Mouse (Mus musculus): ENCODE data around the gene Plcl1. TPM values are rescaled to one million over a fixed set of nuclear protein-coding genes. Genes with fewer than 3 reads are reported as not detected.

Plcl1 gene
- polyA plus RNA-seq, 2 experiments = 0.05 to 0.12 TPM

DNA sequence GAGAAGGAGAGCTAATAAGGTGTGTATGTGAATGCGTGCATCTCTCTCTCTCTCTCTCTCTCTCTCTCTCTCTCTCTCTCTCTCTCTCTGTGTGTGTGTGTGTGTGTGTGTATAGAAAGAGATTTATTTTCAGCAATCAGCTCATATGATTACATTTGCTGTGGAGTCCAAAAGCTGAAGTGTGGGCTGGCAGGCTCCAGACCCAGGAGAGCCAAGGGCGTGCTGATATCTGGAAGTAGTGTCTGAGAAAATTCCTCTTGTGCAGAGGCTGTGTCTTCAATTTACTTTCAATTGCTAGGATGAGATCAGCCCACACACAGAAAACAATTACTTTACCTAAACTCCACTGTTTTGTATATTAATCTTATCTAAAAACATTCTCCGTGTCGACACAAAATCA, 179.7 kb downstream of the Plcl1 start:
- no peak overlapping the region for H3K4me2 ChIP-seq (ENCODE audit: low read depth)
- H3K36me3 ChIP-seq (replicated peaks; ENCODE audit: control insufficient read depth, insufficient read depth, low read depth) = no peaks in the 10 kb centered on the region
- DNase-seq (ENCODE audit: low read depth in 3 of 3, low spot score in 3 of 3) (no peak), ATAC-seq (ENCODE audit: insufficient read depth) (no peak)
- no peak overlapping the region for H3K4me3 ChIP-seq (ENCODE audit: insufficient read depth in 1 of 2, low read depth in 2 of 2, low read length in 2 of 2)
- H3K9ac ChIP-seq (replicated peaks) = no peak overlapping the region
- no peaks in the 10 kb centered on the region for H3K4me1 ChIP-seq (replicated peaks; ENCODE audit: control insufficient read depth in 2 of 2, insufficient read depth in 2 of 2, low read length in 1 of 2)
- H3K9me3 ChIP-seq (ENCODE audit: control insufficient read depth, low read length) = no peaks in the 10 kb centered on the region
- 64% methylated on average over 4 of the region's 4 CpGs for WGBS (ENCODE audit: insufficient replicate concordance)
- no peak for TF ChIP-seq CTCF (IDR thresholded peaks at IDR 0.05; ENCODE audit: low read depth)
- TF ChIP-seq EP300 (IDR thresholded peaks at IDR 0.05; ENCODE audit: low read depth) = no peak
- no peaks in the 10 kb centered on the region for H3K27me3 ChIP-seq (ENCODE audit: control insufficient read depth, insufficient read depth, low read length)
- no peak overlapping the region for H3K27ac ChIP-seq

DNA sequence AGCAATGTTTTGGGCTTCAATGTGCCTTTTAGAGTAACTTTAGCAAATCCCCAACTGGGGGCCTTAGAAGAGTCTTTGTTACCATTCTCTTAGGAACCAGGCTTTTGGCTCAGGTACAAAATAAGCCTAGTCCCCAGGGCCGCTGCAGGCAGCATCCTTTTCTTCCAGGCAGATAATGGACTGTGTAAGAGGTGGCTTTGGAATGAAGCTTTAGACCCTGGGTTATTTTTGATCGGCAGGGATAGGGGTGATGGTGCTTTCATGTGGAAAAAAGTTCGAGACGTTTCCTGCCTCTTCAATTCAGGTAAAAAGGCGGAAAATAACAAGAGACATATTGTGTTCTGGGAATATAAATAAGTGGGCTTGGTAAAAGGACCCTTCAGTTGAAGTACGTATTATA, 182.4 kb downstream of the Plcl1 start:
- Histone ChIP-seq H3K36me3 (replicated peaks; ENCODE audit: control insufficient read depth, insufficient read depth, low read depth) (no peaks in the 10 kb centered on the region), H3K4me2 (ENCODE audit: low read depth) (no peak overlapping the region), H3K9ac (replicated peaks) (no peak overlapping the region), H3K9me3 (ENCODE audit: control insufficient read depth, low read length) (no peaks in the 10 kb centered on the region), H3K4me3 (ENCODE audit: insufficient read depth in 1 of 2, low read depth in 2 of 2, low read length in 2 of 2) (no peak overlapping the region), H3K4me1 (replicated peaks; ENCODE audit: control insufficient read depth in 2 of 2, insufficient read depth in 2 of 2, low read length in 1 of 2) (no peaks in the 10 kb centered on the region), H3K27ac (no peak overlapping the region), H3K27me3 (ENCODE audit: control insufficient read depth, insufficient read depth, low read length) (no peaks in the 10 kb centered on the region)
- DNase-seq (ENCODE audit: low read depth in 3 of 3, low spot score in 3 of 3) (no peak), ATAC-seq (ENCODE audit: insufficient read depth) (no peak)
- no peak for TF ChIP-seq CTCF (IDR thresholded peaks at IDR 0.05; ENCODE audit: low read depth)
- no peak for TF ChIP-seq EP300 (IDR thresholded peaks at IDR 0.05; ENCODE audit: low read depth)
- 61% methylated on average over 6 of the region's 6 CpGs for WGBS (ENCODE audit: insufficient replicate concordance)

DNA sequence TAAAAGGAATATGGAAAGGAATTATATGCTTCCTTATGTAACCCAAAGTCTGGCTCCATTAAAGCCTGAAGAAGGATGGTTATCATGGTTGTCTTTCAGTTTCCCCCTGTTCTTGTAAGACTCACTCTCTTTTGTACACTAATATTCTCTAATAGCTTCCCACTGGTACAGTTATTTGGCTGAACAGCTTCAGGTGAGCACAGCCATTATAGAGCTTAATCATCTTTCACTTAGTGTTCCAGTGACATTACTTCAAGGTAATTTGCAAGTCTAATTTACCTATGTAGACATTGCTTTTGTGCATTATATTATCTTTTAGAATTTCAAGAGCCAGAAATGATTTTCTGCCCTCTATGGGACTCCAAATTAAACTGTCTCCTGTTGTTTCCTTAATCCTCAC, 184.3 kb downstream of the Plcl1 start:
- TF ChIP-seq EP300 (IDR thresholded peaks at IDR 0.05; ENCODE audit: low read depth) = no peak
- TF ChIP-seq CTCF (IDR thresholded peaks at IDR 0.05; ENCODE audit: low read depth) = no peak
- Histone ChIP-seq H3K4me2 (ENCODE audit: low read depth) (no peak overlapping the region), H3K4me1 (replicated peaks; ENCODE audit: control insufficient read depth in 2 of 2, insufficient read depth in 2 of 2, low read length in 1 of 2) (no peaks in the 10 kb centered on the region), H3K4me3 (ENCODE audit: insufficient read depth in 1 of 2, low read depth in 2 of 2, low read length in 2 of 2) (no peak overlapping the region), H3K36me3 (replicated peaks; ENCODE audit: control insufficient read depth, insufficient read depth, low read depth) (no peaks in the 10 kb centered on the region), H3K9ac (replicated peaks) (no peak overlapping the region), H3K27me3 (ENCODE audit: control insufficient read depth, insufficient read depth, low read length) (no peaks in the 10 kb centered on the region), H3K27ac (no peak overlapping the region), H3K9me3 (ENCODE audit: control insufficient read depth, low read length) (no peaks in the 10 kb centered on the region)
- DNase-seq (ENCODE audit: low read depth in 3 of 3, low spot score in 3 of 3) (no peak), ATAC-seq (ENCODE audit: insufficient read depth) (no peak)

DNA sequence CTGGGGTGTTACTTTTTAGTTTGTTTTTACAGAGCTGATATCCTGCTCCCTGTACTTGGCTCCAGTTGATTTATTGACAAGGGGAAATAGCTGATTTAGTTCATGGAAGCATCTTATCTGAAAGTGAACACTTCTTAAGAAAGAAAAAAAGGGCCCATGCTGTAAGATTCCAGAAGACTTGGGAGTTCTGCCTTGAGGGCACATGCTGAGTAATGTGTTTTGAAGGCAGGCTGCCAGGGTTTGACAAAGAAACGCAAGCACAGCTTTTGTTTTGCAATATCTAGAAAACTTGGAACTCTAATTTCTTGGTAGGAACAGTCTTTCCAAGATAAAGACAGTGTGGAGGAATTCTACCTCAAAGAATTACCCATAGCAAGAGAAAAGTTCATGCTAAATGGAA, 194.8 kb downstream of the Plcl1 start:
- TF ChIP-seq CTCF (IDR thresholded peaks at IDR 0.05; ENCODE audit: low read depth) (no peak), EP300 (IDR thresholded peaks at IDR 0.05; ENCODE audit: low read depth) (no peak)
- no peak overlapping the region for H3K9ac ChIP-seq (replicated peaks)
- no peaks in the 10 kb centered on the region for H3K9me3 ChIP-seq (ENCODE audit: control insufficient read depth, low read length)
- no peak overlapping the region for H3K27ac ChIP-seq
- H3K4me1 ChIP-seq (replicated peaks; ENCODE audit: control insufficient read depth in 2 of 2, insufficient read depth in 2 of 2, low read length in 1 of 2) = no peaks in the 10 kb centered on the region
- no peak for DNase-seq (ENCODE audit: low read depth in 3 of 3, low spot score in 3 of 3)
- H3K4me2 ChIP-seq (ENCODE audit: low read depth) = no peak overlapping the region
- no peaks in the 10 kb centered on the region for H3K36me3 ChIP-seq (replicated peaks; ENCODE audit: control insufficient read depth, insufficient read depth, low read depth)
- WGBS (ENCODE audit: insufficient replicate concordance) = 66% methylated on average over 1 of the region's 1 CpGs
- no peak for ATAC-seq (ENCODE audit: insufficient read depth)
- no peak overlapping the region for H3K4me3 ChIP-seq (ENCODE audit: insufficient read depth in 1 of 2, low read depth in 2 of 2, low read length in 2 of 2)
- no peaks in the 10 kb centered on the region for H3K27me3 ChIP-seq (ENCODE audit: control insufficient read depth, insufficient read depth, low read length)

DNA sequence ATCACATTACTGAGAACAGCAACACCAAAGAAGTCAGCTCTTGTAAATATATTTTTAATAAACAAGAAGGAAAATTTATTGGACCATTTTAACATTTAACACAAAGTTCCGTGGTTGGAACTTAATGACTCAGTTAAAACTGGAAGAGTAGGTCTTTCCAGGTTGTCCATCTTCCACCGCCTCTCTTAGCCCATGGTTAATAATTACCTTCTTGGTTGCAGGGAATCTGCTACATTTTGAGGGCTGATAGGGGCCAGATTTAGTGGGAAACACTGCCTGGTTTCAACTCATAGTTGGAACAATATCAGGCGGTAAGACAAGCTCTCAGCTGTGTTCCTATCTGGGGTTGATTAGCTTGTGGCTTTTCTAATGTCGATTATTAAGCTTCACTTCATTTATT, 198.9 kb downstream of the Plcl1 start:
- Histone ChIP-seq H3K9ac (replicated peaks) (no peak overlapping the region), H3K9me3 (ENCODE audit: control insufficient read depth, low read length) (no peaks in the 10 kb centered on the region), H3K27me3 (ENCODE audit: control insufficient read depth, insufficient read depth, low read length) (no peaks in the 10 kb centered on the region), H3K27ac (no peak overlapping the region), H3K4me2 (ENCODE audit: low read depth) (no peak overlapping the region), H3K36me3 (replicated peaks; ENCODE audit: control insufficient read depth, insufficient read depth, low read depth) (no peaks in the 10 kb centered on the region), H3K4me1 (replicated peaks; ENCODE audit: control insufficient read depth in 2 of 2, insufficient read depth in 2 of 2, low read length in 1 of 2) (no peaks in the 10 kb centered on the region), H3K4me3 (ENCODE audit: insufficient read depth in 1 of 2, low read depth in 2 of 2, low read length in 2 of 2) (no peak overlapping the region)
- DNase-seq (ENCODE audit: low read depth in 3 of 3, low spot score in 3 of 3) (no peak), ATAC-seq (ENCODE audit: insufficient read depth) (no peak)
- 60% methylated on average over 4 of the region's 4 CpGs for WGBS (ENCODE audit: insufficient replicate concordance)
- TF ChIP-seq CTCF (IDR thresholded peaks at IDR 0.05; ENCODE audit: low read depth) (no peak), EP300 (IDR thresholded peaks at IDR 0.05; ENCODE audit: low read depth) (no peak)

DNA sequence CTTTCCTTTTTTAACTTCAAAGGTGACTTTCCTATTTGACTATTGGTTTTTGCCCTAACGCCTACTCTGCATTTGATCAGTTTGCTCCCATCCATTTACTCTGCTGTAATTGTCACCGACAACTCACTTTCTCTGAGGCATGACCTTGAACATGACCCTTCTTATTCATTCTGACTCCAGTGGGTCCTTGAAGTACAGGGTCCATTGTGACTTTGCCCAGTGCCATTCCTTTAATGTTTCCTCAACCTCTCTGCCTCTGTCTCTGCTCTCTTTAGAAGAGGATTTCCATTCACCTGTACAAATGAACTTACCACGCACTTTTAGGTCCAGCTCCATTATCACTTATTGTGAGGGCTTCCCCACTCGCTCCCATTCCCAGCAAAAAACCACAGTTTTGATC, 199.7 kb downstream of the Plcl1 start:
- 61% methylated on average over 4 of the region's 4 CpGs for WGBS (ENCODE audit: insufficient replicate concordance)
- Histone ChIP-seq H3K27me3 (ENCODE audit: control insufficient read depth, insufficient read depth, low read length) (no peaks in the 10 kb centered on the region), H3K36me3 (replicated peaks; ENCODE audit: control insufficient read depth, insufficient read depth, low read depth) (no peaks in the 10 kb centered on the region), H3K4me2 (ENCODE audit: low read depth) (no peak overlapping the region), H3K9me3 (ENCODE audit: control insufficient read depth, low read length) (no peaks in the 10 kb centered on the region), H3K27ac (no peak overlapping the region), H3K4me3 (ENCODE audit: insufficient read depth in 1 of 2, low read depth in 2 of 2, low read length in 2 of 2) (no peak overlapping the region), H3K4me1 (replicated peaks; ENCODE audit: control insufficient read depth in 2 of 2, insufficient read depth in 2 of 2, low read length in 1 of 2) (no peaks in the 10 kb centered on the region), H3K9ac (replicated peaks) (no peak overlapping the region)
- ATAC-seq (ENCODE audit: insufficient read depth) (no peak), DNase-seq (ENCODE audit: low read depth in 3 of 3, low spot score in 3 of 3) (no peak)
- TF ChIP-seq EP300 (IDR thresholded peaks at IDR 0.05; ENCODE audit: low read depth) (no peak), CTCF (IDR thresholded peaks at IDR 0.05; ENCODE audit: low read depth) (no peak)

All from liver, embryonic 14.5 days (tissue).